Mouse (Mus musculus) heart, adult 2 months (tissue): ENCODE results near the gene Apba1. TPM values are rescaled to one million over a fixed set of nuclear protein-coding genes. Genes with fewer than 3 reads are reported as not detected.

ENCODE experiments used
- DNase-seq, 2 experiments: peaks; one replicate each; pipeline ENCODE4 v3.0.0; 2021
- H3K27ac ChIP-seq: fragments of 200-600 bp; 2 replicates; pipeline ENCODE4 v1.8.1; 2022
- H3K27me3 ChIP-seq: fragments of 200-500 bp; 2 replicates; pipeline ENCODE4 v1.6.1; 2012; ENCODE audit warnings: mild to moderate bottlenecking, low read length, inconsistent platforms, mixed read lengths; ENCODE audit not compliant: control insufficient read depth, insufficient read depth
- H3K36me3 ChIP-seq: fragments of 200-500 bp; 2 replicates; pipeline ENCODE4 v1.6.1; 2012; ENCODE audit warnings: low read length, inconsistent platforms; ENCODE audit not compliant: control insufficient read depth, insufficient read depth
- H3K4me1 ChIP-seq: fragments of 200-500 bp; 2 replicates; pipeline ENCODE4 v1.6.1; 2011; ENCODE audit warnings: low read length; ENCODE audit not compliant: control insufficient read depth, insufficient read depth
- H3K4me3 ChIP-seq: fragments of 200-600 bp; 2 replicates; pipeline ENCODE4 v1.8.1; 2022
- H3K79me2 ChIP-seq: fragments of 200-500 bp; replicated peaks from 2 replicates; pipeline ENCODE4 v1.6.1; 2012; ENCODE audit warnings: mild to moderate bottlenecking, inconsistent platforms, low read length, moderate library complexity, mixed read lengths; ENCODE audit not compliant: control insufficient read depth, insufficient read depth
- H3K9ac ChIP-seq: fragments of 200-500 bp; 2 replicates; pipeline ENCODE4 v1.6.1; 2012; ENCODE audit warnings: low read depth, mild to moderate bottlenecking, control low read depth, inconsistent platforms, low read length, mixed read lengths
- CTCF ChIP-seq: fragments of 200-600 bp; IDR thresholded peaks from 2 replicates; pipeline ENCODE4 v1.8.1; 2022; ENCODE audit warnings: antibody characterized with exemption, mild to moderate bottlenecking, moderate library complexity
- EP300 ChIP-seq: fragments of 200-500 bp; IDR thresholded peaks from 2 replicates; pipeline ENCODE4 v1.6.1; 2011; ENCODE audit warnings: low read depth, low read length, control low read depth; ENCODE audit not compliant: insufficient read depth
- POLR2A ChIP-seq: fragments of 200-500 bp; IDR thresholded peaks from 2 replicates; pipeline ENCODE4 v1.6.1; 2011; ENCODE audit warnings: mild to moderate bottlenecking, low read depth, low read length, control low read depth; ENCODE audit not compliant: insufficient read depth
- WGBS: fragments of 180-500 bp; shearing (Covaris S2); methylation state at CpG from one replicate; pipeline ENCODE4 v1.1.7; 2018; 5-methylcytosine and 5-hydroxymethylcytosine counted together
- intact Hi-C: fragments of 180-260 bp; cut with DNase I; formaldehyde crosslinking; loops from one replicate; pipeline ENCODE4 v1.15.1; 2025
- polyA plus RNA-seq: library from polyadenylated mRNA; depleted of rRNA; stranded (reverse); fragments of >200 nt; gene quantifications from 2 replicates; pipeline ENCODE4 v1.2.3, GENCODE M21; 2012
- total RNA-seq, 2 experiments: library from RNA; stranded (reverse); gene quantifications; 2 replicates each; pipeline ENCODE4 v1.2.3; 2021

Gene Apba1
- total and polyA plus RNA-seq, 3 experiments, result 2.7 to 3.9 (median 3.0) TPM

GRCm38 (mm10) chr19:23866045-23866444 is 107.4 kb downstream of the Apba1 start:
- H3K4me3 ChIP-seq, result no peak overlapping the region
- TF ChIP-seq EP300, result no peak
- TF ChIP-seq CTCF, result no peak
- TF ChIP-seq POLR2A, result no peak
- H3K4me1 ChIP-seq, result no peaks in the 10 kb centered on the region
- DNase-seq, result no peak
- no peaks in the 10 kb centered on the region for H3K36me3 ChIP-seq
- intact Hi-C loops, result no loop called here
- H3K27me3 ChIP-seq, result no peaks in the 10 kb centered on the region
- WGBS, result 90% methylated on average over 9 of the region's 9 CpGs
- H3K79me2 ChIP-seq, result no peaks in the 10 kb centered on the region
- no peak overlapping the region for H3K27ac ChIP-seq
- H3K9ac ChIP-seq, result no peak overlapping the region

GRCm38 (mm10) chr19:23867052-23867451 is 108.4 kb downstream of the Apba1 start:
- intact Hi-C loops, result no loop called here
- Histone ChIP-seq H3K79me2 (no peaks in the 10 kb centered on the region), H3K27ac (no peak overlapping the region), H3K4me3 (no peak overlapping the region), H3K9ac (no peak overlapping the region), H3K4me1 (no peaks in the 10 kb centered on the region), H3K36me3 (no peaks in the 10 kb centered on the region), H3K27me3 (no peaks in the 10 kb centered on the region)
- no peak for TF ChIP-seq EP300
- no peak for TF ChIP-seq POLR2A
- TF ChIP-seq CTCF, result no peak
- 72% methylated on average over 11 of the region's 11 CpGs for WGBS
- no peak for DNase-seq

GRCm38 (mm10) chr19:23867589-23867988 is 108.9 kb downstream of the Apba1 start:
- no peaks in the 10 kb centered on the region for H3K27me3 ChIP-seq
- TF ChIP-seq EP300, result no peak
- TF ChIP-seq POLR2A, result no peak
- TF ChIP-seq CTCF, result no peak
- no peak overlapping the region for H3K27ac ChIP-seq
- no peaks in the 10 kb centered on the region for H3K79me2 ChIP-seq
- H3K9ac ChIP-seq, result no peak overlapping the region
- H3K4me3 ChIP-seq, result no peak overlapping the region
- no peaks in the 10 kb centered on the region for H3K4me1 ChIP-seq
- WGBS, result 89% methylated on average over 7 of the region's 7 CpGs
- no peak for DNase-seq
- no peaks in the 10 kb centered on the region for H3K36me3 ChIP-seq
- intact Hi-C loops, result no loop called here

- H3K27ac ChIP-seq, result no peak overlapping the region
- no peak overlapping the region for H3K4me3 ChIP-seq
- TF ChIP-seq CTCF, result no peak
- no peak for TF ChIP-seq POLR2A
- TF ChIP-seq EP300, result no peak
- WGBS, result 80% methylated on average over 6 of the region's 6 CpGs
- intact Hi-C loops, result no loop called here
- no peak overlapping the region for H3K9ac ChIP-seq
- no peaks in the 10 kb centered on the region for H3K36me3 ChIP-seq
- no peak for DNase-seq
- no peaks in the 10 kb centered on the region for H3K79me2 ChIP-seq
- no peaks in the 10 kb centered on the region for H3K27me3 ChIP-seq
- H3K4me1 ChIP-seq, result no peaks in the 10 kb centered on the region
Measured at GRCm38 (mm10) chr19:23874502-23874901, 115.8 kb downstream of the Apba1 start.

- no peak for DNase-seq
- Histone ChIP-seq H3K9ac (no peak overlapping the region), H3K27ac (no peak overlapping the region), H3K4me3 (no peak overlapping the region), H3K4me1 (no peaks in the 10 kb centered on the region), H3K27me3 (no peaks in the 10 kb centered on the region), H3K36me3 (no peaks in the 10 kb centered on the region), H3K79me2 (no peaks in the 10 kb centered on the region)
- no peak for TF ChIP-seq CTCF
- no peak for TF ChIP-seq EP300
- TF ChIP-seq POLR2A, result no peak
- intact Hi-C loops, result no loop called here
- 90% methylated on average over 5 of the region's 5 CpGs for WGBS
Measured at GRCm38 (mm10) chr19:23875819-23876218, 117.1 kb downstream of the Apba1 start.

- 38% methylated on average over 7 of the region's 7 CpGs for WGBS
- no peaks in the 10 kb centered on the region for H3K79me2 ChIP-seq
- H3K9ac ChIP-seq, result no peak overlapping the region
- TF ChIP-seq EP300, result 0 out of 2 replicates have a peak, but pooled peaks have one; percentile 76
- TF ChIP-seq CTCF, result no peak
- TF ChIP-seq POLR2A, result no peak
- no peak overlapping the region for H3K4me3 ChIP-seq
- no peaks in the 10 kb centered on the region for H3K4me1 ChIP-seq
- H3K36me3 ChIP-seq, result no peaks in the 10 kb centered on the region
- H3K27ac ChIP-seq, result peak overlapping the region; percentile 44
- intact Hi-C loops, result no loop called here
- DNase-seq, result peak; percentile 43 to 70
- H3K27me3 ChIP-seq, result no peaks in the 10 kb centered on the region
Measured at GRCm38 (mm10) chr19:23879862-23880261, 121.2 kb downstream of the Apba1 start.

- Histone ChIP-seq H3K9ac (no peak overlapping the region), H3K4me1 (no peaks in the 10 kb centered on the region), H3K79me2 (no peaks in the 10 kb centered on the region), H3K27me3 (no peaks in the 10 kb centered on the region), H3K27ac (no peak overlapping the region), H3K4me3 (no peak overlapping the region), H3K36me3 (no peaks in the 10 kb centered on the region)
- 68% methylated on average over 5 of the region's 5 CpGs for whole genome bisulfite sequencing
- intact Hi-C loops, result no loop called here
- no peak for TF ChIP-seq EP300
- TF ChIP-seq POLR2A, result no peak
- no peak for DNase-seq
Measured at GRCm38 (mm10) chr19:23886169-23886568, 127.5 kb downstream of the Apba1 start.
